Mouse (Mus musculus): ENCODE measurements at regions not wholly inside any gene's neighbourhood (a gene's known extent, or its start where the extent isn't known, plus 50 kb on each side); places are given as distances from the start of the nearest gene placed in this dataset.
"Not testable (repeated sequence)": the region's sequence is repeated elsewhere in the genome, so short reads cannot be mapped to it uniquely, and the experiment has no call there.

- not testable (repeated sequence) for DNase-seq
Measured at GRCm38 (mm10) chr2:53632816-53633474, 441.4 kb downstream of the Arl6ip6 start.

- no peak for DNase-seq
Measured at GRCm38 (mm10) chr2:53668599-53669372, 416.6 kb downstream of the Rprm start.

- DNase-seq, result no peak
Measured at GRCm38 (mm10) chr2:53680350-53681011, 404.9 kb downstream of the Rprm start.

GRCm38 (mm10) chr2:53682599-53682998 lies 402.8 kb downstream of the Rprm start:
- DNase-seq, result no peak

GRCm38 (mm10) chr2:53687281-53687680 lies 398.1 kb downstream of the Rprm start:
- DNase-seq, result no peak

- DNase-seq, result no peak
Measured at GRCm38 (mm10) chr2:53689223-53689880, 396.0 kb downstream of the Rprm start.

- no peak for DNase-seq
Measured at GRCm38 (mm10) chr2:53691580-53692118, 393.7 kb downstream of the Rprm start.

- DNase-seq, result peak; percentile 81
Measured at GRCm38 (mm10) chr2:53711213-53711612, 374.1 kb downstream of the Rprm start.

GRCm38 (mm10) chr2:53713106-53713640 lies 372.2 kb downstream of the Rprm start:
- DNase-seq, result no peak

- DNase-seq, result no peak
Measured at GRCm38 (mm10) chr2:53715017-53715416, 370.3 kb downstream of the Rprm start.

GRCm38 (mm10) chr2:53723231-53723630 lies 362.1 kb downstream of the Rprm start:
- DNase-seq, result no peak

- peak; percentile 44 for DNase-seq
Measured at GRCm38 (mm10) chr2:53728693-53729092, 356.7 kb downstream of the Rprm start.

- DNase-seq, result no peak
Measured at GRCm38 (mm10) chr2:53730451-53730850, 354.9 kb downstream of the Rprm start.

- DNase-seq, result no peak
Measured at GRCm38 (mm10) chr2:53763486-53763885, 321.9 kb downstream of the Rprm start.

- not testable (repeated sequence) for DNase-seq
Measured at GRCm38 (mm10) chr2:53782035-53782434, 303.3 kb downstream of the Rprm start.

- not testable (repeated sequence) for DNase-seq
Measured at GRCm38 (mm10) chr2:53788599-53788998, 296.8 kb downstream of the Rprm start.

- DNase-seq, result no peak
Measured at GRCm38 (mm10) chr2:53796605-53797004, 288.7 kb downstream of the Rprm start.

- no peak for DNase-seq
Measured at GRCm38 (mm10) chr2:53803666-53804065, 281.7 kb downstream of the Rprm start.

- DNase-seq, result no peak
Measured at GRCm38 (mm10) chr2:53850815-53851528, 234.4 kb downstream of the Rprm start.

Data from right cerebral cortex, adult 18-20 months (tissue).